Mouse (Mus musculus): Measurements from ENCODE around the gene Slc22a4. TPM values are rescaled to one million over a fixed set of nuclear protein-coding genes. Genes with fewer than 3 reads are reported as not detected.

Slc22a4 gene
- polyA plus RNA-seq, 1 experiment from 2014 or later, result 2.1 TPM

- Histone ChIP-seq H3K36me3 (ENCODE audit: control insufficient read depth, insufficient read depth, low read length) (no peaks in the 10 kb centered on the region; the same call in 1 of the 2 replicates), H3K9ac (ENCODE audit: low read length) (no peak overlapping the region), H3K9me3 (ENCODE audit: control insufficient read depth, low read length) (no peaks in the 10 kb centered on the region), H3K27ac (replicated peaks) (peak overlapping the region; percentile 70), H3K4me3 (ENCODE audit: low read depth, low read length) (no peak overlapping the region), H3K4me1 (replicated peaks; ENCODE audit: control insufficient read depth, insufficient read depth) (peaks cover 9% of the 10 kb centered on the region; the same call in 1 of the 2 replicates), H3K4me2 (replicated peaks; ENCODE audit: low read depth) (0 out of 2 replicates have a peak overlapping the region, but pooled peaks have one; percentile 8), H3K27me3 (ENCODE audit: control insufficient read depth, insufficient read depth, low read length) (no peaks in the 10 kb centered on the region)
- 36% methylated on average over 9 of the region's 9 CpGs for WGBS
- TF ChIP-seq CTCF (IDR thresholded peaks at IDR 0.05; ENCODE audit: low read depth) (0 out of 2 replicates have a peak, but pooled peaks have one; percentile 1), EP300 (optimal IDR thresholded peaks at IDR 0.05) (no peak)
- ATAC-seq (ENCODE audit: low FRiP score, low TSS enrichment) (peak; percentile 63), DNase-seq (ENCODE audit: low spot score) (peak; percentile 49)
Measured at GRCm38 (mm10) chr11:54060316-54060715, 32.4 kb upstream of the Slc22a4 start.

GRCm38 (mm10) chr11:54059526-54059925, 31.6 kb upstream of the Slc22a4 start:
- TF ChIP-seq EP300 (optimal IDR thresholded peaks at IDR 0.05) (no peak), CTCF (IDR thresholded peaks at IDR 0.05; ENCODE audit: low read depth) (no peak)
- peaks cover 9% of the 10 kb centered on the region; the same call in 1 of the 2 replicates for H3K4me1 ChIP-seq (replicated peaks; ENCODE audit: control insufficient read depth, insufficient read depth)
- H3K4me2 ChIP-seq (replicated peaks; ENCODE audit: low read depth), result no peak overlapping the region
- no peak overlapping the region for H3K4me3 ChIP-seq (ENCODE audit: low read depth, low read length)
- H3K9me3 ChIP-seq (ENCODE audit: control insufficient read depth, low read length), result no peaks in the 10 kb centered on the region
- no peaks in the 10 kb centered on the region; the same call in 1 of the 2 replicates for H3K36me3 ChIP-seq (ENCODE audit: control insufficient read depth, insufficient read depth, low read length)
- H3K27ac ChIP-seq (replicated peaks), result peak overlapping the region; percentile 70
- no peaks in the 10 kb centered on the region for H3K27me3 ChIP-seq (ENCODE audit: control insufficient read depth, insufficient read depth, low read length)
- no peak overlapping the region for H3K9ac ChIP-seq (ENCODE audit: low read length)
- ATAC-seq (ENCODE audit: low FRiP score, low TSS enrichment) (no peak), DNase-seq (ENCODE audit: low spot score) (no peak)
- 32% methylated on average over 1 of the region's 1 CpGs for WGBS

DNA sequence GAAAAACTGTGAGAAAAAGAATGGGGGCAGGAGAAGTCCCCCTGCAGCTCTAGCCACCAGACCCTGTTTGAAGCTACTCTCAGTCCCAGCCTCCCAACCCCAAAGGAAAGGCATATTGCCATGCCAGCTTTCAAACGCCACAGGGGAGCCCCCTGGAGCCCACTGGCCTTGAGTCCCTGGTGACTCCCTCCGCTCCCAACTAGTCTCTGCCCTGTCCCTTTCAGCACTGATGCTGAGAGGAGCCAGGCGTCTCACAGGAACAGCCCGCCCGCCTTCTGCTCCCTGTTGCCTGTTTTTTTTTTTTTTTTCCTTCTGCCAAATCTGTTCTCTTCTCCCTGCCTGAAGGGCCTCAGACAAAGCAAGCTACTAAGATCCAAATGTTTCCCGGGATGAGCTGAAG, 30.8 kb upstream of the Slc22a4 start:
- Histone ChIP-seq H3K36me3 (ENCODE audit: control insufficient read depth, insufficient read depth, low read length) (no peaks in the 10 kb centered on the region; the same call in 1 of the 2 replicates), H3K9me3 (ENCODE audit: control insufficient read depth, low read length) (no peaks in the 10 kb centered on the region), H3K4me3 (ENCODE audit: low read depth, low read length) (no peak overlapping the region), H3K27ac (replicated peaks) (peak overlapping the region; percentile 36; the same call in 1 of the 2 replicates), H3K4me1 (replicated peaks; ENCODE audit: control insufficient read depth, insufficient read depth) (peaks cover 9% of the 10 kb centered on the region; the same call in 1 of the 2 replicates), H3K27me3 (ENCODE audit: control insufficient read depth, insufficient read depth, low read length) (no peaks in the 10 kb centered on the region), H3K9ac (ENCODE audit: low read length) (no peak overlapping the region), H3K4me2 (replicated peaks; ENCODE audit: low read depth) (no peak overlapping the region)
- ATAC-seq (ENCODE audit: low FRiP score, low TSS enrichment) (no peak), DNase-seq (ENCODE audit: low spot score) (no peak)
- TF ChIP-seq CTCF (IDR thresholded peaks at IDR 0.05; ENCODE audit: low read depth), result no peak
- TF ChIP-seq EP300 (optimal IDR thresholded peaks at IDR 0.05), result no peak
- WGBS, result 35% methylated on average over 6 of the region's 6 CpGs

DNA sequence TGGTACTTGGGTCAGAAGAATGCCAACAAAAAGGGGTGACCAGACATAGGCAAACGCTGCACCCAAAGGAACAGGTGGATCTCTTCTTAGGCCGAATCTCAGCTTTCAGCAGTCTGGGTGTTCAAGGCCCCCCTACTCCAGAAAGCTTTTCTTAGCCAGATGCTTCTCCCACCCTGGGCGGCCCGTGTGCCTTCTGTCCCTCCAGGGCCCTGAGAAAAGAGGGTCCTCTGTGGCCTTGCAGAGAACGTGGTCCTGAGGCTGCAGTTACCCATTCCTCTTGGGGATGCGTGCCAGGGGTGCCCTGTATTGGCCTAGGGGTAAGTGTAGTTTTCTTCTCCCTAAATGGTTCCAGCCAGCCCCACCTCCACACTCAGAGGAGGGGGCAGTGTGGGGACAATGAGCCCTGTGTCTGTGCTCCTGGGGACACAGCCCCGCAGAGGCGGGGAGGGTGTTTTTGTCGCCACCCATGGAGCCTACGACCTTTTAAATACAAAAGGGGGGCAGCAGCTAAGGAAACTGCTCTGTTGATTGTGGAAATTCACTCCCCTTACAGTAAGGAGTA, 30.2 kb upstream of the Slc22a4 start:
- H3K27ac ChIP-seq (replicated peaks), result peak overlapping the region; percentile 36; the same call in 1 of the 2 replicates
- H3K27me3 ChIP-seq (ENCODE audit: control insufficient read depth, insufficient read depth, low read length), result no peaks in the 10 kb centered on the region
- ATAC-seq (ENCODE audit: low FRiP score, low TSS enrichment) (no peak), DNase-seq (ENCODE audit: low spot score) (no peak)
- 69% methylated on average over 10 of the region's 10 CpGs for WGBS
- no peak overlapping the region for H3K9ac ChIP-seq (ENCODE audit: low read length)
- no peaks in the 10 kb centered on the region for H3K9me3 ChIP-seq (ENCODE audit: control insufficient read depth, low read length)
- H3K4me3 ChIP-seq (ENCODE audit: low read depth, low read length), result no peak overlapping the region
- H3K4me1 ChIP-seq (replicated peaks; ENCODE audit: control insufficient read depth, insufficient read depth), result peaks cover 7% of the 10 kb centered on the region; the same call in 1 of the 2 replicates
- no peak overlapping the region for H3K4me2 ChIP-seq (replicated peaks; ENCODE audit: low read depth)
- no peaks in the 10 kb centered on the region; the same call in 1 of the 2 replicates for H3K36me3 ChIP-seq (ENCODE audit: control insufficient read depth, insufficient read depth, low read length)
- TF ChIP-seq CTCF (IDR thresholded peaks at IDR 0.05; ENCODE audit: low read depth) (no peak), EP300 (optimal IDR thresholded peaks at IDR 0.05) (no peak)

- Histone ChIP-seq H3K4me3 (ENCODE audit: low read depth, low read length) (no peak overlapping the region), H3K27ac (replicated peaks) (no peak overlapping the region), H3K4me2 (replicated peaks; ENCODE audit: low read depth) (no peak overlapping the region), H3K9me3 (ENCODE audit: control insufficient read depth, low read length) (no peaks in the 10 kb centered on the region), H3K9ac (ENCODE audit: low read length) (no peak overlapping the region), H3K36me3 (ENCODE audit: control insufficient read depth, insufficient read depth, low read length) (no peaks in the 10 kb centered on the region; the same call in 1 of the 2 replicates), H3K4me1 (replicated peaks; ENCODE audit: control insufficient read depth, insufficient read depth) (peaks cover 7% of the 10 kb centered on the region; the same call in 1 of the 2 replicates), H3K27me3 (ENCODE audit: control insufficient read depth, insufficient read depth, low read length) (no peaks in the 10 kb centered on the region)
- DNase-seq (ENCODE audit: low spot score) (no peak), ATAC-seq (ENCODE audit: low FRiP score, low TSS enrichment) (no peak)
- 44% methylated on average over 2 of the region's 2 CpGs for WGBS
- TF ChIP-seq CTCF (IDR thresholded peaks at IDR 0.05; ENCODE audit: low read depth) (no peak), EP300 (optimal IDR thresholded peaks at IDR 0.05) (no peak)
Measured at GRCm38 (mm10) chr11:54057428-54057827, 29.5 kb upstream of the Slc22a4 start.

DNA sequence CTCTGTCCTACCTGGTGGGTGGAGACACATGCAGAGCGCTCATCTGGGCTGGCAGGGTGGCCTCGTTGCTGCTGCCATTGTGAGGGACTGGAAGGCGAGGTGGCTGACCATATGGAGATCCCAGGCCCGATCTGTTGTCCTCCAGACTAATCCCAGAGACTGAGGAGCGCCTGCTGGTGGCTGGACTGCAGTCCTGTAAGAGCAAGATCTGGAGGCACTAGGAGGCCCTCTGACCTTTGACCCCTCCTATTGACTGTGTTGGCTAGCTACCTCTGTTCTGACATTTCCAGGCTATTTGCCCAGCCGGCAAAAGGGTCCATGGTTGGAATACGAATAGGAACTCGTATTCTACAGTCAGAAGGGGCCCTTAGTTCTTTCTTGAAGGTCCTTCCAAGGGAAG, 28.2 kb upstream of the Slc22a4 start:
- ATAC-seq (ENCODE audit: low FRiP score, low TSS enrichment) (no peak), DNase-seq (ENCODE audit: low spot score) (peak; percentile 24)
- Histone ChIP-seq H3K4me1 (replicated peaks; ENCODE audit: control insufficient read depth, insufficient read depth) (peaks cover 4% of the 10 kb centered on the region; the same call in 1 of the 2 replicates), H3K9me3 (ENCODE audit: control insufficient read depth, low read length) (no peaks in the 10 kb centered on the region), H3K36me3 (ENCODE audit: control insufficient read depth, insufficient read depth, low read length) (no peaks in the 10 kb centered on the region; the same call in 1 of the 2 replicates), H3K9ac (ENCODE audit: low read length) (no peak overlapping the region), H3K4me2 (replicated peaks; ENCODE audit: low read depth) (no peak overlapping the region), H3K27ac (replicated peaks) (no peak overlapping the region), H3K4me3 (ENCODE audit: low read depth, low read length) (no peak overlapping the region), H3K27me3 (ENCODE audit: control insufficient read depth, insufficient read depth, low read length) (no peaks in the 10 kb centered on the region)
- 57% methylated on average over 8 of the region's 8 CpGs for WGBS
- TF ChIP-seq CTCF (IDR thresholded peaks at IDR 0.05; ENCODE audit: low read depth) (peak; percentile 43), EP300 (optimal IDR thresholded peaks at IDR 0.05) (no peak)
